Mouse (Mus musculus) olfactory bulb, adult 2 months (tissue): ENCODE measurements around the gene Dpp6.

Experiments used
- CTCF ChIP-seq: fragments of 200-500 bp; IDR thresholded peaks from 2 replicates; pipeline ENCODE4 v1.5.1; 2012; ENCODE audit warnings: low read depth, mild to moderate bottlenecking, low read length, moderate library complexity; ENCODE audit not compliant: insufficient read depth
- POLR2A ChIP-seq: fragments of 200-500 bp; IDR thresholded peaks from 2 replicates; pipeline ENCODE4 v1.6.1; 2012; ENCODE audit warnings: mild to moderate bottlenecking, low read depth, low read length, moderate library complexity; ENCODE audit not compliant: insufficient read depth

GRCm38 (mm10) chr5:27035291-27035690, 218.3 kb downstream of the Dpp6 start:
- TF ChIP-seq CTCF (no peak), POLR2A (no peak)
